Mouse (Mus musculus) adrenal gland, postnatal 14 days (tissue): Measurements from ENCODE around the gene Apobr. TPM values are rescaled to one million over a fixed set of nuclear protein-coding genes. Genes with fewer than 3 reads are reported as not detected.

Experiments used
- DNase-seq: peaks from one replicate; pipeline ENCODE4 v3.0.0; 2021; ENCODE audit warnings: mixed read lengths
- total RNA-seq: library from RNA; stranded (reverse); gene quantifications from 2 replicates; pipeline ENCODE4 v1.2.3, GENCODE M21; 2021

The Apobr gene
- total RNA-seq, 1 experiment from 2014 or later, result 3.5 TPM

- DNase-seq, result no peak
Observed at GRCm38 (mm10) chr7:126598919-126599318, 14.2 kb downstream of the Apobr start.

GRCm38 (mm10) chr7:126601896-126602295, 17.2 kb downstream of the Apobr start:
- no peak for DNase-seq

DNA sequence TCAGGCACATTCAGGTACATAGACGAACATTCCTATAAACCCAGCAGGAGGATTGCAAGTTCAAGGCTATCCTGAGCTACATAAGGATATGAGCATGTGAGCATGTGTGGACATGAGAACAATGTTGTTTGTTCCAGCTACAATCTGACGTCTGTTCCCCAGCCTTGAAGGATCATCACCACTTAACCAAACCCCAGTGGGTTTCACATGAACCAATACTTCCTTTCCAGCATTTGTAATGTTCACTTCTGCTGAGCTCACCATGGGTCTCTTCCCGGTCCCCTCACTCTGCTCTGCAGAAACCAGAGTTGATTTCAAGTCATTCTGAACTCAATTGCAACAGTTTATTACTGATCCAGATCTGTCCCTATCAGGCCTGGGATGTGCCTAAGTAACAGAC, 17.9 kb downstream of the Apobr start:
- no peak for DNase-seq

DNA sequence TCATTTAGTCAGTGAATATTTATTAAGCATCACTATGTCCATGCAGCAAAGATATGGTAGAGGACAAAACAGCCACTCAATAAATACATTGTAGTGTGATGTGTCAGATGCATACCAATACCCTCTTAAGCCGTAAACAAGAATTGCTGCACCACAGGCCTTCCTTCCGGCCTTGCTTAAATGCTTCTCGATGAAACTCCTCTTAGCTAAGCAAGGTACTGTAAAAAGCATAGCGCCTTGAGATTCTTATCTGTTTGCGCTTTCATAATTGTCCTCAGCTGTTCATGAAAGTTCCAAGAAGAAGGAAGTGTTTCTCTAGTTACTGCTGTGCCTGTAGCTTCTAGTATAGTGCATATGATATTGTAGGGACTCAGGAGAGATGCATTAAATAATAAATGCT, 21.9 kb downstream of the Apobr start:
- DNase-seq, result no peak

GRCm38 (mm10) chr7:126607064-126607463, 22.3 kb downstream of the Apobr start:
- peak; percentile 80 for DNase-seq

DNA sequence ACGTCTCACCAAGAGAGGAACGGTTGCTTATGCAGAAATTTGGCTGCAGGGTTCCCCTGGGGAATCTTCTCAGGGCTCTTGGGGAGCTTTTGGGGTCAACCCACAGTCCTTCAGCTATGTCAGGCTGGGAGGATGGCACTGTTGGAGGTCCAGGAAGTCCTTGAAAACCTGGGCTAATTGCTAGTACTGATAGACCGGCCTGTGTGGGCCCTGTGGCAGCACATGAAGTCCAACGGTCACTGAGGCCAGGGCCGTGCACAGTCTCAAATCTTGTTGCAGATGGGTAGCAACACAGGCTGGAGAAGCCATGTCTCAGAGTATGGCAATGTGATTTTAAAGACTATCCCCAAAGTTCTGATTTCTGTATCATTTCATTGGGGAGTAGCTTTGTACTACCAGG, 23.1 kb downstream of the Apobr start:
- DNase-seq, result no peak

GRCm38 (mm10) chr7:126612736-126613135, 28.0 kb downstream of the Apobr start:
- DNase-seq, result no peak

DNA sequence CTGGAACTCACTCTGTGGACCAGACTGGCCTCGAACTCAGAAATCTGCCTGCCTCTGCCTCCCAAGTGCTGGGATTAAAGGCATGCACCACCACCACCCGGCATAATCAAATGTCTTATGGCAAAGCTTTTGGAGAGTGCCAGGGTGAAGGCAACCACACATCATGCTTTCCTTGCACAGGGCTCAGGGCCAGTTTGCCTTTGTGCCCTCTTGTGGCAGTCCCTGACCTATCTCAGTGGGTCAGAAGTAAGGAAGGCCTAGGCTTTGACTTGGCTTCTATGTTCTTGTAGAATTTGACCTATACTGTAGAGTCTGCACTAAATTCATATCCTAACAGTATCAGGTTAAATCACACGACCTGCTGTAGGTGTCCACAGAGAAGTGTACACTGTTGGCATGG, 32.0 kb downstream of the Apobr start:
- peak; percentile 34 for DNase-seq

DNA sequence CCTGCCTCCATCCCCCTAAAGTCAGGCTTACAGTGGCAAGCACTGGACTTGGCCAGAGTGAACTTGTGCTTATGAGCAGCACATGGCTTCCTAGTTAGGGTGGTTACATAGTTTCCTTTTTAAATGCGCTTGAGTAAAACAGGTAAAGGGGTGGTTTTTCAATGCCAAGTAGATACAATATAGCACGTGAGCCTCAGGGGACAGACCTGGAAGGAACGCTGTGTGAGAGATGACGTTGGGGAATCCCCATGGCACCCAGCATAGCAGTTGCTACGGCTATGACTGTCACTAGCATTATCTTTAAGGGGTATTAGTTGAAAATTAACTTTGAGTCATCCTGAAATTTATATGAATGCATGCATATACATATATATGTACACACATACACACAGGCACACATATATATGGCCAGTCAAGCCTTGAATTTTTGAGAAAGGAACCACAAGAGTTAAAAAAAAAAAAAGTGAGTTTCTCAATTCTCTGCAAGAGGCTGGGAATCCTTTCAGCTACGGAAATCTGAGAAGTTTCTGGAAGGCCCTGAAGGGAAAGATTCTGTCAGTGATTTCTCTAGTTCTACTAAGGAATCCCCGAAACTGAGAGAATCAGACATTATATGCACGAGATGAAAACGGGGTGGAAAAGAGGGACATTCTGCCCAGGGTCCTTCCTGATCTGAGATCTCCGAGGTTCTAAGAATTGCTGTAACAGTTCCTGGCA, 35.0 kb downstream of the Apobr start:
- DNase-seq, result no peak

DNA sequence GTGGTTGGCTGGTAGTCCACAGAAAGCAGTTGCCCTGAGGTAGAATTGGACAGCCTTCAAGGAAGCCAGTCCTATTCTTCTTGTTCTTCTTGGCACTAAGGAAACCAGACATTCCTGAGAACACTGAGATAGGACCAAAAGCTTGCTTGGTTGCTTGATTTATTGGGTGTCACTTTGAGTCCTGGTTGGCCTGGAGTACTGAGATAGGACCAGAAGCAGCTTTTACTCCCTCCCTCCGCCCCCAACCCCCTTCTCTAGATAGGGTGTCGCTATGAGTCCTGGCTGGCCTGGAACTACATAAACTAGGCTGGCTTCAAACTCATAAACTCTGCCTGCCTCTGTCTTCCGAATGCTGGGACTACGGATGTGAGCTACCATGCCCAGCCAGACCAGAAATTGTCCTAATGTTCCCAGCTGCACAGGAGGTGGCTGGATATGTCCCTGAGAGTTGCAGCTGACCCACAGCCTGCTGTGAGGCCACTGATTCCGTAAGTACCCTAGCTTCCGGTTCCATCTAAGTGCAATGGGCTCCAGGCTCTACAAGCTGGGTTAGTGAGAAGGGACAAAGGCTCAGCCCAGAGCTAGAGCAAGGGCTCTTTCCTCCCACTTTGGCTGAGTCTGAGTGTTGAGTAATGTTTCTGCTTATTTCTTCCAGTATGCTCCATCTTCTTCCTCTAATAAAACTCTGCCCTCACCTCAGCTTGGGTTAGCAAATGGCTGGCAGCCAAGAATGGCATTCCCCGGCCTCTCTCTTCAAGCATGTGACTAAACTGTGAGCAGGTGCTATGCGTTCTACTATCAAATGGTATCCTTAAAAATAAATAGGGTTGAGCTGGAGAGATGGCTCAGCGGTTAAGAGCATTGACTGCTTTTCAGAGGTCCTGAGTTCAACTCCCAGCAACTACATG, 37.0 kb downstream of the Apobr start:
- DNase-seq, result no peak

DNA sequence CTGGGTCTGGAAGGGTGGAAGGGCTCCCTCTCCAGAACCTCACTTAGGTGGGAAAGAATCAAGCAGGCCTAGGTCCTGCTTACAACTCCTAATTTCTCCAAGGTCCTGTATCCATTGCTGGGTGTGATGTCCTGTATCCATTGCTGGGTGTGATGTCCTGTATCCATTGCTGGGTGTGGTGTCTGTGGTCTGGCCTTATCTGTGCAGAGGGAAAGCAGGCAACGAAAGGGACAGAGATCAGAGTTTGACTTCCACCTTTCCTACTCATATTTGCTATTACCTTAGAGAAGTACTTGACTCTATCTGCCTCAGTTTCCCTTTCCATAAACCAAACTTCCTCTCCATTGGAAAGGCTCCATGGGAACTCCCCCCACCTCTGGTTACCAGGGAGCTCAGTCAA, 38.6 kb downstream of the Apobr start:
- DNase-seq, result no peak

GRCm38 (mm10) chr7:126624774-126625173, 40.0 kb downstream of the Apobr start:
- DNase-seq, result no peak

GRCm38 (mm10) chr7:126625369-126625768, 40.6 kb downstream of the Apobr start:
- DNase-seq, result peak; percentile 83

DNA sequence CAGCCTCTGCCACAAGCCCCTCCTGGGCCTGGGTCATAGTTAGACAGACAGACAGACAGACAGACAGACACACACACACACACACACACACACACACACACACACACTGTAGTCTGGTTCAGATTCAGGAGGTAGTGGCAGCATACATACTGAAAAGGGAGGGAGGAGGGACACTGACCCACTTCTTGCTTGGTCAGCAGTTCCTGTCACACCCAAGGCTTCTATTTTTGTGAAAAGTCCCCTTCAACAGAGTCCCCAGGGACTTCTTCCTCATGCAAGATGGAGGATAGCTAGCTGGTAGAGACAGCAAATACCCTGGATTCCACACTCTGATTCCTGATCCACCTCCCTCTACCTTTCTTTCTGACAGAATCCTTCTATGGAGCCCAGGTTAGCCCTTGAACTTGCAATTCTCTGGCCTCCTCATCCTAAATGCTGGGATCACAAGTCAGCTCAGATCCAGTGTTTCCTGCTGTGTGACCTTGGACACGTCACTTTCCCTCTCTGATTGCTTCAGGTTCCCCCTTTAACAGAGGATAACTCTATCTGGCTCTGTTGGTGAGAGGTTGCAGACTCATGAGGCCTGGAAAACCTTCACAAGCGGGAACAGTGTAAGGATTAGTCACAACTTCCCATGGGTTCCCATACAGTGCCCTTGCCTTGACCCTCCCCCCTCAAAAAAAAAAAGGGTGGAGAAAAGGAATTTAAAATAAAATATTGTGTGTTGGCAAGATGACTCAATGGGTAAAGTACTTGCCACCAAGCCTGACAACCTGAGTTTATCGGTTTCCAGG, 41.3 kb downstream of the Apobr start:
- DNase-seq, result no peak

GRCm38 (mm10) chr7:126628111-126628510, 43.4 kb downstream of the Apobr start:
- no peak for DNase-seq

DNA sequence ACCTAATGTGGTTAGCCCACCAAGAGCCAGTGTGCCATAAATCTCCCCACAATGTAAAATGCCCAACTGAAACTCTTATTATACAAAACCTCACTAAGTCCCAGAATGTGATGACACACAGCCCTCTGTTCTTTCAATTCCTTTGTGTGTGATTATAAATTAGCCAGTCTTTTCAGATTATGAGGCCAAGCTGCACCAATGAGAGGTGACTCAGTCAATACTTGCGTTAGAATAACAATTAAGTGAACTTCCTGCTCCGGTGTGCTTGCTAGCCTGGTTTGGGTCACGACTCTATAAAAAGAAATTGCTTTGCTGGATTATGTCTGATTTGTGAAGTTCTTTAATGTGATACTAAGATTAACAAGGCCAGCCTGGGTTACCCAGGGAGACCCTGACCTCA, 45.2 kb downstream of the Apobr start:
- DNase-seq, result no peak

- no peak for DNase-seq
Observed at GRCm38 (mm10) chr7:126630824-126631518, 46.2 kb downstream of the Apobr start, which contains the start of gene Nupr1. TSS of gene Nupr1 (minus strand) at chr7:126630861.

DNA sequence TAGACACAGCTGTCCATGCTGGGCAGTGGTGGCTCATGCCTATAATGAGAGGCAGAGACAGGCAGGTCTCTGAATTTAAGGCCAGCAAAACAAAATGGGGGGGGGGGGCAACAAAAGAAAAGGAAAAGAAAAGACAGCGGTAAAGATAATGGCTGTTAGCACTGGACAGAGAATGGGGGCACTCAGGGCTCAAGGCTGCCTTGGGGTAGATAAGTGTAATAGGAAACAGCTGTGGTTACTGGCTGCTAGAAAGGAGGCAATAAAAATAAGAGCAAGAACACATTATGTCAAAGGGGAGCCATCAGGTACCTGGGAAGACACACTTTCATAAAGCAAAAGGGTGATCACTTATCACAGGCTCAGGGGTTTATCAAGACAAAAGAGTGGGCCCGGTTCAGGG, 47.7 kb downstream of the Apobr start:
- DNase-seq, result no peak

GRCm38 (mm10) chr7:126635375-126635774, 50.6 kb downstream of the Apobr start:
- DNase-seq, result no peak

- peak; percentile 67 for DNase-seq
Observed at GRCm38 (mm10) chr7:126636733-126637520, 52.2 kb downstream of the Apobr start.
